Comparison of ENCODE assay signal across 8 mouse cellular contexts in genomic region chr5:137756882-137757661, GRCm38 (mm10). TPM values are rescaled to one million over a fixed set of nuclear protein-coding genes. Genes with fewer than 3 reads are reported as not detected.
DNase-seq lines count a peak whose midpoint lies in the region; ATAC-seq lines count a peak whose summit lies in the region.
"Had no signal": no experiment of that assay in that cellular context is flagged by ENCODE, and none has a peak within 500 bp of the region (broad histone marks: within the 10 kb centered on the region; RNA-seq: fewer than 3 reads in every experiment).

No protein-coding gene starts in this region.

- H3K27ac ChIP-seq in intestine, embryonic 16.5 days (ENCODE audit: low read length), result no peak overlapping the region
- no peak overlapping the region for H3K27ac ChIP-seq in midbrain, embryonic 10.5 days (replicated peaks)
- H3K27ac ChIP-seq: stomach, embryonic 15.5 days had no signal

- H3K9me3 ChIP-seq in intestine, embryonic 16.5 days (ENCODE audit: control insufficient read depth, low read length), result no peaks in the 10 kb centered on the region
- H3K9me3 ChIP-seq in midbrain, embryonic 10.5 days (replicated peaks), result no peaks in the 10 kb centered on the region
- H3K9me3 ChIP-seq: stomach, embryonic 15.5 days had no signal

- peak; percentile 71 for DNase-seq in adrenal gland, adult 8-10 months
- peak; percentile 78 for DNase-seq in embryo, embryonic 11.5 days (ENCODE audit: low read depth, low spot score)
- peak; percentile 93 to 95 for DNase-seq in left cerebral cortex, postnatal 14 days (ENCODE audit: low spot score in 2 of 2)
- DNase-seq in midbrain, embryonic 10.5 days (ENCODE audit: low spot score), result peak; percentile 84
- peak; percentile 90 for DNase-seq in right cerebral cortex, postnatal 4 days

- H3K4me3 ChIP-seq in intestine, embryonic 16.5 days (ENCODE audit: low read length), result no peak overlapping the region
- no peak overlapping the region for H3K4me3 ChIP-seq in midbrain, embryonic 10.5 days
- H3K4me3 ChIP-seq: stomach, embryonic 15.5 days had no signal

- H3K9ac ChIP-seq in intestine, embryonic 16.5 days (ENCODE audit: low read depth, low read length), result no peak overlapping the region
- H3K9ac ChIP-seq: stomach, embryonic 15.5 days had no signal

- peaks cover 19% of the 10 kb centered on the region for H3K36me3 ChIP-seq in intestine, embryonic 16.5 days (ENCODE audit: control insufficient read depth, insufficient read depth, low read length)
- H3K36me3 ChIP-seq in midbrain, embryonic 10.5 days, result peaks cover 68% of the 10 kb centered on the region

- WGBS in intestine, embryonic 16.5 days, result 46% methylated on average over 10 of the region's 10 CpGs
- 45% methylated on average over 10 of the region's 10 CpGs for WGBS in midbrain, embryonic 10.5 days

- ATAC-seq in granulocyte monocyte progenitor cell, adult 5-6 weeks (replicated peaks; ENCODE audit: poor library complexity, severe bottlenecking), result peak; percentile 67
- ATAC-seq in intestine, embryonic 16.5 days, result peak; percentile 19

- no peaks in the 10 kb centered on the region for H3K27me3 ChIP-seq in intestine, embryonic 16.5 days (replicated peaks; ENCODE audit: control insufficient read depth, insufficient read depth, low read length)
- H3K27me3 ChIP-seq in midbrain, embryonic 10.5 days (ENCODE audit: low read depth, poor library complexity, severe bottlenecking), result no peaks in the 10 kb centered on the region
- H3K27me3 ChIP-seq: stomach, embryonic 15.5 days had no signal

- peaks cover 5% of the 10 kb centered on the region; the same call in 1 of the 2 replicates for H3K4me1 ChIP-seq in intestine, embryonic 16.5 days (ENCODE audit: control insufficient read depth, insufficient read depth, low read length)
- H3K4me1 ChIP-seq in midbrain, embryonic 10.5 days, result peaks cover 6% of the 10 kb centered on the region; the same call in 1 of the 2 replicates

- intact Hi-C loops in left cerebral cortex, postnatal 14 days (cut with DNase I), result no loop called here

- no peak overlapping the region for H3K4me2 ChIP-seq in intestine, embryonic 16.5 days (ENCODE audit: low read depth, low read length)
- H3K4me2 ChIP-seq: stomach, embryonic 15.5 days had no signal

RNA-seq across cellular contexts. Expression of gene Tsc22d4, which starts 11.5 kb away (rescaled TPM):
- 100 to 1,000 TPM in 2 of 4 experiments, 10 to 100 TPM in 2; 73.9 to 110 (median 94.0) TPM for total RNA-seq in adrenal gland, adult 8-10 months (2022)
- total RNA-seq in granulocyte monocyte progenitor cell, adult 5-6 weeks (2014; fragmentation: Nextera tagmentation), result 71.5 and 78.5 TPM in 2 replicates
- total RNA-seq in granulocyte monocyte progenitor cell, adult 5-6 weeks (2017), result 57.5 and 74.8 TPM in 2 replicates
- 116 and 122 TPM in 2 replicates for polyA plus RNA-seq in intestine, embryonic 16.5 days (2015; fragmentation: Nextera tagmentation; extraction: Ambion mirVana)
- total RNA-seq in left cerebral cortex, postnatal 14 days (2021), result 100 to 1,000 TPM; 169 to 181 TPM
- 75.6 and 75.8 TPM in 2 replicates for polyA plus RNA-seq in midbrain, embryonic 10.5 days (2016; fragmentation: Nextera tagmentation; extraction: Ambion mirVana)

RNA-seq across cellular contexts. Expression of gene Nyap1, which starts 15.7 kb away (rescaled TPM):
- 10 to 100 TPM in 1 of 4 experiments, 1 to 10 TPM in 3; 4.4 to 10.2 (median 7.1) TPM for total RNA-seq in adrenal gland, adult 8-10 months (2022)
- not detected in 2 replicates for total RNA-seq in granulocyte monocyte progenitor cell, adult 5-6 weeks (2014; fragmentation: Nextera tagmentation)
- not detected in 2 replicates for total RNA-seq in granulocyte monocyte progenitor cell, adult 5-6 weeks (2017)
- 2.2 and 2.3 TPM in 2 replicates for polyA plus RNA-seq in intestine, embryonic 16.5 days (2015; fragmentation: Nextera tagmentation; extraction: Ambion mirVana)
- 10 to 100 TPM; 78.5 to 83.4 TPM for total RNA-seq in left cerebral cortex, postnatal 14 days (2021)
- 5.1 and 8.4 TPM in 2 replicates for polyA plus RNA-seq in midbrain, embryonic 10.5 days (2016; fragmentation: Nextera tagmentation; extraction: Ambion mirVana)

RNA-seq across cellular contexts. Expression of gene Ppp1r35, which starts 21.6 kb away (rescaled TPM):
- 10 to 100 TPM; 21.2 to 35.5 (median 27.0) TPM for total RNA-seq in adrenal gland, adult 8-10 months (2022)
- total RNA-seq in granulocyte monocyte progenitor cell, adult 5-6 weeks (2014; fragmentation: Nextera tagmentation), result 29.4 and 36.7 TPM in 2 replicates
- 22.9 and 24.1 TPM in 2 replicates for total RNA-seq in granulocyte monocyte progenitor cell, adult 5-6 weeks (2017)
- polyA plus RNA-seq in intestine, embryonic 16.5 days (2015; fragmentation: Nextera tagmentation; extraction: Ambion mirVana), result 19.3 and 19.8 TPM in 2 replicates
- total RNA-seq in left cerebral cortex, postnatal 14 days (2021), result 10 to 100 TPM; 26.0 to 29.2 TPM
- 62.6 and 63.9 TPM in 2 replicates for polyA plus RNA-seq in midbrain, embryonic 10.5 days (2016; fragmentation: Nextera tagmentation; extraction: Ambion mirVana)

RNA-seq across cellular contexts. Expression of gene Mepce, which starts 30.4 kb away (rescaled TPM):
- total RNA-seq in adrenal gland, adult 8-10 months (2022), result 10 to 100 TPM; 53.8 to 66.8 (median 56.1) TPM
- 33.9 and 35.2 TPM in 2 replicates for total RNA-seq in granulocyte monocyte progenitor cell, adult 5-6 weeks (2014; fragmentation: Nextera tagmentation)
- 14.5 and 48.4 TPM in 2 replicates for total RNA-seq in granulocyte monocyte progenitor cell, adult 5-6 weeks (2017)
- polyA plus RNA-seq in intestine, embryonic 16.5 days (2015; fragmentation: Nextera tagmentation; extraction: Ambion mirVana), result 7.1 and 7.4 TPM in 2 replicates
- 10 to 100 TPM; 29.2 to 30.2 TPM for total RNA-seq in left cerebral cortex, postnatal 14 days (2021)
- 11.7 and 12.5 TPM in 2 replicates for polyA plus RNA-seq in midbrain, embryonic 10.5 days (2016; fragmentation: Nextera tagmentation; extraction: Ambion mirVana)

RNA-seq across cellular contexts. Expression of gene Zcwpw1, which starts 30.5 kb away (rescaled TPM):
- total RNA-seq in adrenal gland, adult 8-10 months (2022), result 1 to 10 TPM; 1.4 to 4.4 (median 2.8) TPM
- total RNA-seq in granulocyte monocyte progenitor cell, adult 5-6 weeks (2014; fragmentation: Nextera tagmentation), result 1.0 and 2.6 TPM in 2 replicates
- 12.7 and 13.0 TPM in 2 replicates for total RNA-seq in granulocyte monocyte progenitor cell, adult 5-6 weeks (2017)
- 11.0 and 11.8 TPM in 2 replicates for polyA plus RNA-seq in intestine, embryonic 16.5 days (2015; fragmentation: Nextera tagmentation; extraction: Ambion mirVana)
- total RNA-seq in left cerebral cortex, postnatal 14 days (2021), result 1 to 10 TPM; 4.4 to 7.4 TPM
- 13.8 and 16.1 TPM in 2 replicates for polyA plus RNA-seq in midbrain, embryonic 10.5 days (2016; fragmentation: Nextera tagmentation; extraction: Ambion mirVana)

Comparison
In these comparisons a context has a peak if more than half of its experiments do, and no peak if none do; other contexts are left out.
1. RNA of gene Nyap1, which starts 15.7 kb away (total RNA-seq): 78.5 to 83.4 TPM in left cerebral cortex, postnatal 14 days; 4.4 to 10.2 TPM in adrenal gland, adult 8-10 months and not detected in granulocyte monocyte progenitor cell, adult 5-6 weeks; every median in the first group is over 4 times any median in the second.
2. Peak in every context shown above with its lines, with median percentiles within 50 percentile points of each other: DNase-seq.